Mouse (Mus musculus) brain, embryonic 18.5 days (tissue): Measurements from ENCODE around the gene Rbpms2.
"Not testable (repeated sequence)": the region's sequence is repeated elsewhere in the genome, so short reads cannot be mapped to it uniquely, and the experiment has no call there.

Experiments used
- DNase-seq: peaks from one replicate; pipeline ENCODE4 v3.0.0-alpha.2; 2012; ENCODE audit warnings: low read depth, low spot score

Rbpms2 gene

GRCm38 (mm10) chr9:65619311-65619710 is 10.1 kb upstream of the Rbpms2 start:
- no peak for DNase-seq

GRCm38 (mm10) chr9:65621196-65621595 is 8.3 kb upstream of the Rbpms2 start:
- no peak for DNase-seq

- no peak for DNase-seq
These were observed 7.8 kb upstream of the Rbpms2 start for GRCm38 (mm10) chr9:65621666-65622065.

GRCm38 (mm10) chr9:65622826-65623225 is 6.6 kb upstream of the Rbpms2 start:
- DNase-seq = no peak

- no peak for DNase-seq
These were observed 5.2 kb upstream of the Rbpms2 start for GRCm38 (mm10) chr9:65624266-65624665.

GRCm38 (mm10) chr9:65629767-65630630 is 551 bp downstream of the Rbpms2 start:
- no peak for DNase-seq

GRCm38 (mm10) chr9:65630631-65631353 is 1.3 kb downstream of the Rbpms2 start:
- no peak for DNase-seq

GRCm38 (mm10) chr9:65631354-65632021 is 2.0 kb downstream of the Rbpms2 start:
- DNase-seq = no peak

GRCm38 (mm10) chr9:65635766-65636165 is 6.3 kb downstream of the Rbpms2 start:
- DNase-seq = no peak

- DNase-seq = no peak
These were observed 7.5 kb downstream of the Rbpms2 start for GRCm38 (mm10) chr9:65636926-65637325.

- DNase-seq = no peak
These were observed 9.6 kb downstream of the Rbpms2 start for GRCm38 (mm10) chr9:65639065-65639464.

- no peak for DNase-seq
These were observed 11.5 kb downstream of the Rbpms2 start for GRCm38 (mm10) chr9:65640838-65641410.

GRCm38 (mm10) chr9:65641446-65642052 is 12.1 kb downstream of the Rbpms2 start:
- no peak for DNase-seq

GRCm38 (mm10) chr9:65642546-65642945 is 13.1 kb downstream of the Rbpms2 start:
- no peak for DNase-seq

GRCm38 (mm10) chr9:65644960-65645359 is 15.5 kb downstream of the Rbpms2 start:
- no peak for DNase-seq

GRCm38 (mm10) chr9:65645984-65646383 is 16.5 kb downstream of the Rbpms2 start:
- DNase-seq = no peak

- no peak for DNase-seq
These were observed 17.3 kb downstream of the Rbpms2 start for GRCm38 (mm10) chr9:65646782-65647181.

GRCm38 (mm10) chr9:65648730-65649129 is 19.3 kb downstream of the Rbpms2 start:
- DNase-seq = no peak

- no peak for DNase-seq
These were observed 20.5 kb downstream of the Rbpms2 start for GRCm38 (mm10) chr9:65649997-65650396.

GRCm38 (mm10) chr9:65651957-65652356 is 22.5 kb downstream of the Rbpms2 start:
- not testable (repeated sequence) for DNase-seq

GRCm38 (mm10) chr9:65653741-65654140 is 24.3 kb downstream of the Rbpms2 start:
- DNase-seq = no peak
